Mouse (Mus musculus) frontal cortex, adult 2 months (tissue): ENCODE results near the gene Ms4a6d. TPM values are rescaled to one million over a fixed set of nuclear protein-coding genes. Genes with fewer than 3 reads are reported as not detected.
A peak's percentile ranks its signal among the peaks of the same experiment; 100 is the strongest.

Experiments
- DNase-seq, 2 experiments: peaks; one replicate each; pipeline ENCODE4 v3.0.0; 2022; ENCODE audit warnings: low spot score in 1 of 2; ENCODE audit errors: extremely low spot score in 1 of 2
- polyA plus RNA-seq: library from polyadenylated mRNA; depleted of rRNA; stranded (reverse); fragments of >200 nt; gene quantifications from 2 replicates; pipeline ENCODE4 v1.2.3, GENCODE M21; 2012; rRNA removed

The Ms4a6d gene
- 1.2 and 2.0 TPM in 2 replicates for polyA plus RNA-seq

- no peak for DNase-seq
Observed at GRCm38 (mm10) chr19:11604603-11605002, at the start of gene Ms4a6d. Gene Ms4a6d (minus strand): TSS chr19:11604849.

DNA sequence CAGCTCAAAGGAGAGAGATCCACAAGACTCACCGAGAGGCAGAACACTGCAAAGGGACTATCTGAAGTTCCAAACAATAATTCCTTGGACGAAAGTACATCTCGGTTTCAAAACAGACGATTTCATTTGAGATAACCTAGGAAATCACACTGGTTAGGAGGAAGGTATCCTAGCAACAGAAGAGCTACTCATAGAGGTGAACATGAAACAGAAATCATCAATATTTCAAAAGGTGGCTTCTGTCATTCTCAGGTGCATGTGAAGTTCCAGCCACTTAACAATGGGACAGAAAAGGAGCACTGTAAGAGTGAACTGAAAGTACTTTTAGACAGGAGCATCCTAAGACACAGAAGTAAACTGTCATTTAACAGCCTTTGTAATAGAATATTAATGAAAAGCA, 44.9 kb upstream of the Ms4a6d start:
- DNase-seq = no peak

- DNase-seq = no peak
Observed at GRCm38 (mm10) chr19:11646166-11646565, 41.5 kb upstream of the Ms4a6d start.

DNA sequence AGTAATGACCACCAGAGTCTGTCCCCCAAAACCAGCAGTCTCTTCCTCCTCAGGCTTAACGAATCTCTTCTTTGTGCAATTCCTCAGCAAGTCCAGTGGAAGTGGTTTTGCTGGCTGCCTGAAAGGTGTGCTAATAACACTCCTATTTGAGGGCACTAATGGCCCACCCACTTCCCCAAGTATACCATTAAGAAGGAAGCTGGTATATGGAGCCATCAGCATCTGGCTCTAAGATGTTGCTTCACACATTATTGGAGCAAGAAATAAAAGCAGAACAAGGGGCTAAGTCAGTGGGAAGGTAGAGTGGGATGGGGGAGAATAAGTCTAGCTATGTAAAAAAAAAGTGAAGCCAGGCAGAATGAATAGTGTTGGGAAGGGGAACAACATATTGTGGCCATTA, 36.1 kb upstream of the Ms4a6d start, which contains the start of gene Ms4a3:
Gene Ms4a3, minus strand, starts transcription at position 120 of the 400 bp plus-strand sequence.
- DNase-seq = no peak

DNA sequence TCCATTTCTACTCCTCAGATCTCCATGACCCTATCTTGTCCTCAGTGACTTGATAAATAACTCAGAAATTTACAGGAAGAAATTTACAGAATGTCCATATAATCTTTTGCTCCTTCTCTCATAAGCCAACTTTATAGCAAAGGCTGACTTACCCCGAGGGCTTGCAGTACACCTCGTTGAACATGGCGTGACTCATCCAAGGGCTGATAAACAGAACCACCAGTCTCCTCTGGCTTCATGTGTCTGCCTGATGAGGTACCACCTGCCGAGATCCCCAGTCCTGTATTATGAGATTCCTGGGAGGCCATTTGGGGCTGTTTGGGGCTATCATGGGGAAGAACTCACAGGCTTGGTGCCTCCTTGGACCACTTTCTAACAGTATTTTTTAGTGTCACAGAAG, 34.4 kb upstream of the Ms4a6d start:
- DNase-seq = no peak

DNA sequence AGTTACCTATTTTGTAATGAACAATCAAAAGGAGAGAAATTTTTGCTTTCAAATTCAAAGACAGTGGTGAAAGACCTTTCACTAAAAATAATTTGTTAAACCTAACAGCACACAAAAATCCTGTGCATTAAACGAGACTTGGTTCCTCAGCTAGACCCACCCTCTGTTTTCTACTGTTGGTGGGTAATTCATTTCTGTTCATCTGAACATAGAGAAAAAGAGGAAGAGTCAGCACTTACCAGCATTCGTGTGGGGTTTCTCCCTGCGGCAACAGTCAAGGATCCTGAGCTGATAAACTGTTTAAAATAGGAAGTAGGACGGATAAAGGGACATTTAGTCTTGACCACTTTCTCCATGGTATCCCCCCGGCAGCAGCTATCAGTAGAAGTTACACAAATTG, 30.9 kb upstream of the Ms4a6d start:
- no peak for DNase-seq

DNA sequence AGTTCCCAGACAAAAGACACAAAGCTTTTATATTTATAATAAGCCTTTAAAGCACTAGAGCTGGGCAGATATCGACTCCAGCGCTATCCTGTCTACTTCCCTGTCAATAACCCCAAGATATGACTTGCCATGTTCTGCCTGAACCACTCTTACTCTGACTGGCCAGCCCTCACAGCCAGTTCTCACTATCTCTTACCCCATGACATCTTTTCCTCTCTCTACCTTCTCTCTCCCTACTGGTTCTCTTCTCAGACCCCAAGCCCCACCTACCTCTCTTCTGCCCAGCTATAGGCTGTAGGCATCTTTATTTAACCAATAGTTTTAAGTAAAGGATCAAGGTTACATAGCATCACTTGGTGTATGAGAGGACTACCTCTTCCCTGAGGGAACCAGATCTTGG, 29.7 kb upstream of the Ms4a6d start:
- DNase-seq = no peak

GRCm38 (mm10) chr19:11633732-11634131, 29.1 kb upstream of the Ms4a6d start:
- DNase-seq = no peak

- DNase-seq = no peak
Observed at GRCm38 (mm10) chr19:11625231-11625630, 20.6 kb upstream of the Ms4a6d start.

DNA sequence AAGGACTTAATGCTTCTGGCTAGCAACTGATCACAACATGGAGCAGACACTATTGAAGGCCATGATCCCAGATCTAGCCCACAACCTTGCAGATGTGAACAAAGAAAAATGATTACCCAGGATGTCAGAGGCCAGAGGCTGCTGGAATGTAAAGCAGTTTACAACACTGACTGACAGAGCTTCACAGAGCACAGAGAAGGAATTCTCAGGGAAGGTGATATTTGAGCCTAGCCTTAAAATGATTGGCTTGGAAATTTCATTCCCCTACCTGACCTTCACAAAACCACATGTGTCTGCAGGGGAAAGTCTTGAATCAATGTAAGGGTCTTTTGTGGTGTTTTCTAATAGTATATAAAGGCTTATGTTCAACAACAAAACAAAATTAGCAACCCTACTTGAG, 20.2 kb upstream of the Ms4a6d start:
- DNase-seq = no peak

DNA sequence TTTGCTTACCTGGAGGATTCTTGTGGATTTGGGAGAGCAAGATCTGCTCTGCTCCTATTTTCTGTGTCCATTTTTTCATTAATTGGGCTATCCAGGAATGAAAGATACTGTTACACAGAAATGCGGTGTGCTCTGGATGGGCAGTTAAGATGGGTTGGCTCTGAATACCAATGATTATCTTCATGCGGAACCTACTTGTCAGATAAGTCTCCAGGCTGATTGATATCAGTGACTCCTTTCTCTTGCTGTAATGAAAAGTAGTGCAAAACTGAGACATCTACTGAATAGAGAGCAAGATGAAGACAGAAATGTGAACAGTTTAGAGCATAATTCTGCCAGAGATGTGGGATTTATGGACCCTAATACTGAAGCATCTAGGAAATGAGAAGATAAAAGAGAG, 18.9 kb upstream of the Ms4a6d start, which contains the start of gene Ms4a2:
Gene Ms4a2, minus strand, starts transcription at position 169 of the 400 bp plus-strand sequence.
- DNase-seq = no peak

DNA sequence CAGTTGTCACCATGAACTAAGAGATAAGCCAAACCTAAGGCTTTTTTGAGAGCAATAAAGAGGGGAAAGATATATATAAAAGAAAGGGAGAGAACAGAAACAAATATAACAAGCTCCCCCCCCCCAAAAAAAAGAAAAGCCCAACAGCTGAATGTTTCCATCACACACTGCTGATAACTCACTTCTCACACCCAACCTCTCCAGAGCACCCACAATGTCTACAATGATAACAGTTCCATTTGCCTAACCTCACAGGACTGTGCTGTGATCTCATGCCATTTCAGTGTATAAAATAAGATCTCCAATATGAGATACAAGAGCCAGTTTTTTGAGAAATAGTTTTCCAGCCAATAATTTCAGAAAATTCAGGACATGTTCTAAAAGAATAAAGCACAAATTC, 13.3 kb upstream of the Ms4a6d start:
- no peak for DNase-seq

DNA sequence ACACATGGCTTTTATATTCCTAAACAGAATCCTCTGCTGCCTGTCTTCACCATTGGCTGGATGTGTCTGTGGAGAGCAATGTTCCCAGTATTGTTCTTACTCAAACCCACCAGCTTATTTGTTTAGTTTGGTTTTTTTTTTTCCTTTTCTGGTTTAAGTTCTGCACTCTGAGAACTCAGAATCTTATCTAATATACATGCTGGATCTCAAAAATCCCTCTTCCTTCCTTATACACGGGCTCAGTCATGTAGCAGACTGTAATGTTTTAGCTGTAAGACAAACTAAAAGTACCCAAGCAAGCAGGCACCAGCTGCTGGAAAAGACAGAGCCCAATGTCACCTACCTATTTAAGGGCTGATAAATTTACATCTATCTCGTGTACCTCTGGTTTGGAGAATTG, 10.2 kb upstream of the Ms4a6d start:
- DNase-seq = no peak

DNA sequence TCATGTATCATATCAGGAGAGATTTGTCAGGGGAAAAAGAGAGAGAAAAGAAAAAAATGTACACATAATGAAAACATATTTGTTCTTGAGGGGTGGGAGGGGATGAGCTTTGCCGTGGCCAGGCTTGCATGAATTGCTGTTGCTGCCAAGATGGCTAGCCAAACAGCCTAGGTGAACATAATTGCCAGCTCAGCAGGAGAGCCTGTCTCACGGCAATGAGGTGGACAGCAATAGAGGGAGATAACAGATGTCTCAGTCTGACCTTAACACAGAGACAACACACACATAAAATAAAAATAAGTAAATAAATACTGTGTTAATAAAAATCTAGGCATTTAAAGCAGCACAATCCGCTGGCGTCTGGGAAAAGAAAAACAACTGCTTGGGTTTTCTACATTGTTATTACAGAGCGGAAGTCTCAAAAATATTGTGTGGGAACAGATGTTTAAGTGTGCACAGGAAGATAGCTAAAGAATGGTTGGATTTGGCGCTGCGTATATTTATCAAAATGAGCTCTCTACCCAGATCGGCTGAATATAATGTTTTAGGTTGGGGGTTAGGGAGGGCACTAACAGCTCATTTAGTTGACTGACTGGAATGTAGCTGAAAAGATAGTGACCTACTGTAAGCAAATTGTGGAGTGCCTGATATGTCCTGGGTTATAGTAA, 9.3 kb upstream of the Ms4a6d start:
- no peak for DNase-seq

DNA sequence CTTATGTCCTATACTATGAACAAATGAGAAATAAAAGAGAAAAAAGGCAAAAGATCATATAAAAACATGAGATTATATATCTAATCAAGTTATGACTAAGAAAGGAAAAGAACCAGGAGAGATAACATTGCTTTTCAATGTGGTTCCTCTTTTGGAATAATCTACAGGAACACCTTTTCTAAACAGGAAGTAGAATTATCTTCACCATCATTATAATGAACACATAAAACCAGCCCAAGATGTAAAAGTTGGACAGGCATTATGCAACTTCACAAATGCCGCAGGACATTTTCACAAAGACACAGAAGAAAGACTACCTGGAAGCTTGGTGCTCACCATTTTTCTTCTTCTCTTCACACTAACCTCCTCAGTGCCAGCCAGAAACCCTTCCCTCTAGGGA, 8.4 kb upstream of the Ms4a6d start:
- DNase-seq = no peak

DNA sequence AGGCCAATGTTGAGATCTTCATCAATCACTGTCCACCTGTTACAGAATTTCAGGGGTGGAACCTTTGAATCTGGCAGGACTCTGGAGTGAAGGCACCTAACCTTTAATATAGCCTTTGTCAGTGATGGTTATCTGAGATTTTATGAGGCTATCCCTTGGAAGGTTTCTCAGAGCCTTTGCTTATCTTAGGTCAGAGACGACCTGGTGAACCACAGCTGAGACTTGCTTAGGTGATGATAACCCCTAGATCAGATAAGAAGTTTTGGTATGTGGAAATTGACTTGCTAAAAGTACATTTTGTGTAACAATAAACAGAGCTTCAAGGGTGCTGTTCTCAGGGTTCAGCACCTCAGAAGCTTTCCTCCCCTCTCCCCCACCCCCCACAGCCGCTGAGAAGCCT, 7.6 kb upstream of the Ms4a6d start:
- no peak for DNase-seq

GRCm38 (mm10) chr19:11611541-11611945, 6.9 kb upstream of the Ms4a6d start:
- DNase-seq = peak in 1 of 2 experiments; percentile 69

- peak in 1 of 2 experiments; percentile 55 for DNase-seq
Observed at GRCm38 (mm10) chr19:11608172-11608571, 3.5 kb upstream of the Ms4a6d start.

DNA sequence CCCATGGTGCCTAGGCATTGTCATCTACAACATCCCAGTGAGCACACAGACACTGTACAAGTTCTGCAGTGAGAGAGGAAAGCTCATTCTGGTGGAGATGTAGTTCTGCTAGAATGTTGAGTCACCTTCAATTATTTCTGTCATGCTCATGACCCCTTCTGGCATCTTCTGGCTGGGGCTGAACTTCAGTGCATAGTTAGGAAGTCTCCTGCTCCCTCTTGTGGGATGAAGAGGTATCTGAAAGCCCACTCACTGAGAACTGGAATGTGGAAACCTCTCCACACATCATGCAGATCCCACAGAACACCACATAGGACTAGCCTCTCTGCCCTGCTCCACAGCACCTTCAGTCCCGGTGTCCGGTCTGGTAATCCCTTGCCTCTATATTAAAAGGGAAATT, 2.6 kb downstream of the Ms4a6d start:
- DNase-seq = peak in 1 of 2 experiments; percentile 61

GRCm38 (mm10) chr19:11601349-11601748, 3.3 kb downstream of the Ms4a6d start:
- no peak for DNase-seq

DNA sequence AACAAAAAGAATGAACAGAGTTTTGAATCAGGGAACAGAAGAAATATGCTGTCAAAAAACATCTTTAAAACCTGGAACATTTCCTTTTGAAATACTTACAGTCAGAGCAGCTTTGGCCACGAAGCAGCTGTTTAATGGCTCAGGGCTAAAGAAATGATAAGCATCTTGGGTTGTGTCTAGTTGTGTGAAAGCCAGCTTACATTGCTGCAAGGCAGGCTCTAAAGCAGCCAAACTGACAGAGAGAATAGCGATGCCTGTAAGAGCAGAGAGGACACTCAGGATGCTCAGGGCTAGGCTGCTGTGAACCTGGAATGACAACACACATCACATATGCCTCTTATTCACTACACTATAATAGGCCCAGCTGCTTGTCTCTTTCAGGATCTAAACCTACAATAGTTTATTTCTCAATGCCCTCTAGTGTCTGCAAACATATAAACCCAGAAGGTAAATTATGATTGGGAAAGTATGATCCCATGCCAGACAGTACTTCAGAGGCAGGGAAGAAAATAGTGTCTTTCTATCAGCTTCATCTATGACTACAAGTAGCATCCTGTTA, 14.7 kb downstream of the Ms4a6d start:
- no peak for DNase-seq

- DNase-seq = no peak
Observed at GRCm38 (mm10) chr19:11589205-11589604, 15.4 kb downstream of the Ms4a6d start.
